Mouse (Mus musculus): ENCODE results near the gene Actr8. TPM values are rescaled to one million over a fixed set of nuclear protein-coding genes. Genes with fewer than 3 reads are reported as not detected.

Gene Actr8
- total and polyA plus RNA-seq, 3 experiments: 14.5 to 39.9 (median 36.8) TPM

DNA sequence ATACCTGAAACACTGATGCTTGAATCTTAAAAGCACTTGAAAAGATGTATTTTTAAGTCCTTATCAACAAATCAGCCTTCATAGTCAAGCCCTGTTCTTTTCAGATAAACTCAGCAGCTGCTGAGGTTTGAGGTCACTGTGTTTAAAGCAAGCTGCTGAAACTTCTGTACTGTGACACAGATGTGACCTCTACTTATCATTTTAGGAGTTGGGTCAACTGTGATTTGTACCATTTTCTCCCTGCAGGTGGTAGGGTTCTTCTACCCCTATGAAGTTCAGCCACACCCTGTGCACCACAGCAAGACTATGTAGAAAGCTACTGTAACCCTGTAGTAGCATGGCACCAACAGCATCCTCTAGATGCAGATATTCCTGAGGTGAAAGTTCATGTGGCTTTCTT is 19.2 kb downstream of the Actr8 start:
- Histone ChIP-seq H3K79me2 (replicated peaks; ENCODE audit: control insufficient read depth, insufficient read depth, low read length) (no peaks in the 10 kb centered on the region), H3K36me3 (ENCODE audit: control insufficient read depth, insufficient read depth, low read length) (no peaks in the 10 kb centered on the region), H3K27ac (no peak overlapping the region), H3K9ac (ENCODE audit: low read depth, low read length) (no peak overlapping the region), H3K4me3 (no peak overlapping the region), H3K27me3 (ENCODE audit: control insufficient read depth, insufficient read depth, low read length) (no peaks in the 10 kb centered on the region), H3K4me1 (ENCODE audit: control insufficient read depth, insufficient read depth, low read length) (peaks cover 2% of the 10 kb centered on the region; the same call in 1 of the 2 replicates)
- no peak for DNase-seq
- TF ChIP-seq EP300 (IDR thresholded peaks at IDR 0.05; ENCODE audit: insufficient read depth, low read depth, low read length): no peak
- TF ChIP-seq CTCF (IDR thresholded peaks at IDR 0.05): no peak
- no peak for TF ChIP-seq POLR2A (IDR thresholded peaks at IDR 0.05; ENCODE audit: insufficient read depth, low read depth, low read length)
- intact Hi-C loops (cut with DNase I): no loop called here

DNA sequence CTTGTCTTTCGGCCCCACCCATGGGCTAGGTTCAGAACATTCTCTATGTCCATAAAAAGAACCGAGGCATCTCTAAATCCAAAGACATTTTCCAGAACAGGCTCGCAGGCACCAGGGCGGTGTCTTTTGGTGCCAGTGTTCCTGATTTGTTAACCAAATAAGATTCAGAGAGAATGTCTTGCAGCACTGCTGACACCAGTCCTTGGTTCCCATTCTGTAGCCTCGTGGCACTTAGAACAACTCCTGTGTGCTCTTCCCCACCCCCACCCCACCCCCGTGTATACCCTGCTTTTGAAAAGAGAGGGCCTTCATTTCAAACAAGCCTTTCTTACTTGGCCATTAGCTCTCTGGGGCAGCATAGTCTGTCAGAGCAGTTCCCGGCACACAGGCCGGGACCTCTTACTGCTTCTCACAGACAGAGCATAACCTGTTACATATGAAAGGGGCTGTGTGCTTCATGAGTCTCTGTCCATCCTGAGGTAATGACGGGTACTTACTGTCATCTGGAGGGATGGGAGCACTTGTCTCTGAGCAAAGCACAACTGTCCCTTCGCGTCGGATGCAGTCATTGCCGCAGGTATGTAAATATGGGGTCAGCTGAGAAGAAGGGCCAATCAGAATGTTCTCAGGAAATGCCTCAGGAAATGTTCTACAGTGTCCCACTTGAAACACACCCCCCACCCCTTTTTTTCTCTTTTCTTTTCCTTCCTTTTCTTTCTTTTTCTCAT is 20.8 kb downstream of the Actr8 start:
- H3K9ac ChIP-seq (ENCODE audit: low read depth, low read length): no peak overlapping the region
- intact Hi-C loops (cut with DNase I): no loop called here
- no peaks in the 10 kb centered on the region for H3K79me2 ChIP-seq (replicated peaks; ENCODE audit: control insufficient read depth, insufficient read depth, low read length)
- no peak for TF ChIP-seq POLR2A (IDR thresholded peaks at IDR 0.05; ENCODE audit: insufficient read depth, low read depth, low read length)
- no peak for TF ChIP-seq CTCF (IDR thresholded peaks at IDR 0.05)
- no peak for TF ChIP-seq EP300 (IDR thresholded peaks at IDR 0.05; ENCODE audit: insufficient read depth, low read depth, low read length)
- H3K36me3 ChIP-seq (ENCODE audit: control insufficient read depth, insufficient read depth, low read length): no peaks in the 10 kb centered on the region
- DNase-seq: no peak
- no peak overlapping the region for H3K4me3 ChIP-seq
- H3K27ac ChIP-seq: no peak overlapping the region
- peaks cover 2% of the 10 kb centered on the region; the same call in 1 of the 2 replicates for H3K4me1 ChIP-seq (ENCODE audit: control insufficient read depth, insufficient read depth, low read length)
- no peaks in the 10 kb centered on the region for H3K27me3 ChIP-seq (ENCODE audit: control insufficient read depth, insufficient read depth, low read length)
- WGBS: 75% methylated on average over 13 of the region's 13 CpGs

DNA sequence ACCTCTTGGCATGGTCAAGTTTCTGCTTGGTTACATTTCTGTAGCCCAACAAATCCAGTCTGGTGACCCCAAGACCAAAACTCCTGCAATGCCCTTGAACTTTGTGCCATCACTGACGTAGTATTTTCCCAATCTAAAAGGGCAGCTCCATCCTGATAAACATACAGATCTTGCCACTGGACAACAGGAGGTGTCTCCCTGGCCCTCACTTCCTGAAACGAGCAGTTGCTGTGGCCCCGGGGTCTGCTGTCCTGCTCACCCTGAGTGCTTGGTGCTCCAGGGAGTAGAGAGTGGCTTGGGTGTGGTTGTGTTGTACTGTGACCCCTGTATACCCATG is 21.3 kb downstream of the Actr8 start:
- intact Hi-C loops (cut with DNase I): no loop called here
- TF ChIP-seq EP300 (IDR thresholded peaks at IDR 0.05; ENCODE audit: insufficient read depth, low read depth, low read length) (no peak), POLR2A (IDR thresholded peaks at IDR 0.05; ENCODE audit: insufficient read depth, low read depth, low read length) (no peak), CTCF (IDR thresholded peaks at IDR 0.05) (no peak)
- WGBS: 51% methylated on average over 3 of the region's 3 CpGs

DNA sequence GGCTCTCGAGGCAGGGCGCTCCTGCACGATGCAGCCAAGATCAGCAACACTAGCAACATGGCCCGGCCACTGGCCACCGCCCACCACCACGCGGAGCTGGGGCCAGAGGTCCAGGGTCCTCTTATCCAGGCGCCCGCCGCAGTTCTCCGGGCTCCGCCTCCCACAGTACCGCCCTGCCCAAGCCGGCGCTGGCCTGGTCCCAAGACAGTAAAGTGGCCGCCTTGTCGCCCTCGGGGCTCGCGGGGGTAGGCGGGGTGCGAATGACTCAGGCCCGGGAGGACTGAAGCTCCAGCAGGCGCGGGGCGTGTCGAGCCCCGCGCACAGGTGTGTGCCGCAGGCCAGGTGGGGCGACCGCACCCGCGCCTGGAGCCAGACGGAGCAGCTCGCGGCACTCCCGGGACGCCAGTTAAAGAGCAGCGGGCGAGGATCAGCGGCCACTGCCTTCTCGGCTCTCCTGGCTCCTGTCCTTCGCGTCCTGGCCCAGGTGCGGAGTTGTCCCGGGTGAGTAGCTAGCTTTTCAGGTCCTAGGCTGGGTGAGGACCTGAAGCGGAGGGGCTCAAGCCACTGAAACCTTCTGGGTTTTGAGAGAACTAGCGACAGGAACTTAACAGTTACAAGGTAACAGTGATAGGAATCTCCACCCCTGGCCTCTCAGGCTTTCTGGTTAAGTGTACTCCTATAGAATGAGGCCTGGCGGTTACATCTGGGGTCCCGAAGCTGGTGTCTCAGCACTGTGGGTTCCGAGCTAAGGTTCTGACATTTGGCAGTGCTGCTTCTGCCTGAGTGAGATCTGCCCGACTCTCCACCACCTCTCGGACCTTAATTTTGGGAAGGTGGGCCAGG is 30.8 kb downstream of the Actr8 start, which contains the start of the genes Il17rb and Chdh:
Gene Il17rb (minus strand): TSS at position 164 of the 843 bp plus-strand sequence.
Gene Chdh (plus strand): TSS at position 291 of the 843 bp plus-strand sequence.
- Histone ChIP-seq H3K4me3 (peak within 1 kb of the TSS; percentile 35), H3K36me3 (ENCODE audit: control insufficient read depth, insufficient read depth, low read length) (no peaks in the 10 kb centered on the region), H3K9ac (ENCODE audit: low read depth, low read length) (no peak within 1 kb of the TSS; the same call in 1 of the 2 replicates), H3K79me2 (replicated peaks; ENCODE audit: control insufficient read depth, insufficient read depth, low read length) (no peaks in the 10 kb centered on the region), H3K4me1 (ENCODE audit: control insufficient read depth, insufficient read depth, low read length) (no peaks in the 10 kb centered on the region; the same call in 1 of the 2 replicates), H3K27me3 (ENCODE audit: control insufficient read depth, insufficient read depth, low read length) (peaks cover 2% of the 10 kb centered on the region), H3K27ac (no peak within 1 kb of the TSS)
- DNase-seq: peak; percentile 59 to 60
- WGBS: 10% methylated on average over 54 of the region's 54 CpGs
- intact Hi-C loops (cut with DNase I): no loop called here
- no peak for TF ChIP-seq POLR2A (IDR thresholded peaks at IDR 0.05; ENCODE audit: insufficient read depth, low read depth, low read length)
- no peak for TF ChIP-seq EP300 (IDR thresholded peaks at IDR 0.05; ENCODE audit: insufficient read depth, low read depth, low read length)
- TF ChIP-seq CTCF (IDR thresholded peaks at IDR 0.05): no peak

More for the DNA sequence above, 21.3 kb downstream of the Actr8 start:
- DNase-seq: no peak
- Histone ChIP-seq H3K79me2 (replicated peaks; ENCODE audit: control insufficient read depth, insufficient read depth, low read length) (no peaks in the 10 kb centered on the region), H3K4me3 (no peak overlapping the region), H3K27me3 (ENCODE audit: control insufficient read depth, insufficient read depth, low read length) (no peaks in the 10 kb centered on the region), H3K9ac (ENCODE audit: low read depth, low read length) (no peak overlapping the region), H3K27ac (no peak overlapping the region), H3K4me1 (ENCODE audit: control insufficient read depth, insufficient read depth, low read length) (peaks cover 2% of the 10 kb centered on the region; the same call in 1 of the 2 replicates), H3K36me3 (ENCODE audit: control insufficient read depth, insufficient read depth, low read length) (no peaks in the 10 kb centered on the region)

DNA sequence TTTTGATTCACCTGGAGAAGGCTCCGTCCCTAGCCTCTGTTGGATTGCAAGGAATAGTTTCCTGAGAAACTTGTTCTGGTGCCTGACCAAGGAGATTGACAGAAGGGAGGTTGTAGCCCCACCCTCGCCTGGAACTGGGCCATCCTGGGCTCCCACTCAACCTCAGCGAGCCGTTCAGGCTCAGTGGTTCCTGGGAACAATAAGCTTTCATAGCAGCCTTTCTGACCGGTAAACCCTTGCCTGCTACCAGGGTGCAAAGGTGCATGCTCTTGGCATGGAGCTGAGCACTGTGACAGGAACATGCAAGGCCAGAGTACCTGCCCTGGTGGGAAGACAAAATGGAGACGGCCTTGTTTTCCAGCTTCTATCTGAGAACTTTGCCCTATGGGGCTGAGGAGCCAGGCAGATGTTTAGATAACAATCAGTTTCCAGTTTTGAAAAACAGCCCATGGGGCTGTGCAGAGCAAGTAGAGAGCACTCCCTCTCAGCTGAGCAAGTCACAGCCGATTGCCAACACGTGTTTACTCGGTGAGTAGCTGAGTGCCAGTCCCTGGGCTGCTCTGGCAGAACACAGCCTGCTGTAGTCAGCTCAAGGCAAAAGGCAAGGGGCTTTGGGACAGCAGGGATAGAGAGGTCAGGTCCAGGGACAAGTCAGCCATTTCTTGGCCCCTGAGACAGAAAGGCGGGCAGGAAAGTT is 31.9 kb downstream of the Actr8 start:
- peaks cover 2% of the 10 kb centered on the region for H3K27me3 ChIP-seq (ENCODE audit: control insufficient read depth, insufficient read depth, low read length)
- H3K27ac ChIP-seq: no peak overlapping the region
- H3K79me2 ChIP-seq (replicated peaks; ENCODE audit: control insufficient read depth, insufficient read depth, low read length): no peaks in the 10 kb centered on the region
- WGBS: 45% methylated on average over 10 of the region's 10 CpGs
- H3K4me1 ChIP-seq (ENCODE audit: control insufficient read depth, insufficient read depth, low read length): no peaks in the 10 kb centered on the region; the same call in 1 of the 2 replicates
- no peak for TF ChIP-seq POLR2A (IDR thresholded peaks at IDR 0.05; ENCODE audit: insufficient read depth, low read depth, low read length)
- no peak for TF ChIP-seq EP300 (IDR thresholded peaks at IDR 0.05; ENCODE audit: insufficient read depth, low read depth, low read length)
- no peak for TF ChIP-seq CTCF (IDR thresholded peaks at IDR 0.05)
- no peak overlapping the region for H3K4me3 ChIP-seq
- no peak overlapping the region for H3K9ac ChIP-seq (ENCODE audit: low read depth, low read length)
- intact Hi-C loops (cut with DNase I): loop anchor here (2.0 kb wide), 1 partner anchor 35 kb away; no protein-coding TSS in a partner anchor
- DNase-seq: peak; percentile 66 to 74
- no peaks in the 10 kb centered on the region for H3K36me3 ChIP-seq (ENCODE audit: control insufficient read depth, insufficient read depth, low read length)

Measured in heart, adult 2 months (tissue).